Mouse (Mus musculus) forebrain, embryonic 11.5 days (tissue): ENCODE data around the gene Pnn. TPM values are rescaled to one million over a fixed set of nuclear protein-coding genes. Genes with fewer than 3 reads are reported as not detected.
"Not testable (repeated sequence)": the region's sequence is repeated elsewhere in the genome, so short reads cannot be mapped to it uniquely, and the experiment has no call there.

Source experiments
- ATAC-seq: fragments of 200-750 bp; cut with Nextera tagmentation; replicated peaks from 2 replicates; pipeline ENCODE4 v1.8.0; 2017; ENCODE audit warnings: moderate TSS enrichment; ENCODE audit not compliant: low FRiP score
- DNase-seq: peaks from one replicate; pipeline ENCODE4 v3.0.0-alpha.2; 2017; ENCODE audit warnings: low spot score
- H3K27ac ChIP-seq: fragments of 300-500 bp; sonication (generic); 2 replicates; pipeline ENCODE4 v1.5.1; 2014; ENCODE audit warnings: low read depth, low read length
- H3K27me3 ChIP-seq: fragments of 300-500 bp; sonication (generic); 2 replicates; pipeline ENCODE4 v1.6.1; 2014; ENCODE audit warnings: mild to moderate bottlenecking, low read length, mixed read lengths; ENCODE audit not compliant: control insufficient read depth, insufficient read depth
- H3K36me3 ChIP-seq: fragments of 300-500 bp; sonication (generic); 2 replicates; pipeline ENCODE4 v1.6.1; 2014; ENCODE audit warnings: mild to moderate bottlenecking, low read length, moderate library complexity, mixed read lengths; ENCODE audit not compliant: control insufficient read depth, insufficient read depth
- H3K4me1 ChIP-seq: fragments of 300-500 bp; sonication (generic); replicated peaks from 2 replicates; pipeline ENCODE4 v1.6.1; 2014; ENCODE audit warnings: low read length, mixed read lengths; ENCODE audit not compliant: control insufficient read depth, insufficient read depth
- H3K4me2 ChIP-seq: fragments of 300-500 bp; sonication (generic); 2 replicates; pipeline ENCODE4 v1.6.1; 2014; ENCODE audit warnings: low read depth, mild to moderate bottlenecking, low read length, moderate library complexity, mixed read lengths; ENCODE audit not compliant: severe bottlenecking
- H3K4me3 ChIP-seq: fragments of 300-500 bp; sonication (generic); 2 replicates; pipeline ENCODE4 v1.5.1; 2014; ENCODE audit warnings: low read depth, low read length
- H3K9ac ChIP-seq: fragments of 300-500 bp; sonication (generic); 2 replicates; pipeline ENCODE4 v1.6.1; 2014; ENCODE audit warnings: low read length
- H3K9me3 ChIP-seq: fragments of 300-500 bp; sonication (generic); 2 replicates; pipeline ENCODE4 v1.6.1; 2016; ENCODE audit warnings: low read length, mixed read lengths; ENCODE audit not compliant: control insufficient read depth
- WGBS: fragments of 180-500 bp; shearing (Covaris S2); extraction: QIAGEN DNeasy Blood & Tissue Kit; methylation state at CpG from one replicate; pipeline ENCODE4 v1.1.7; 2014; 5-methylcytosine and 5-hydroxymethylcytosine counted together
- polyA plus RNA-seq: library from polyadenylated mRNA; unstranded; fragments of >200 nt; fragmentation: Nextera tagmentation; extraction: Ambion mirVana; gene quantifications from 2 replicates; pipeline ENCODE4 v1.2.1, GENCODE M21; 2014

Pnn gene
- polyA plus RNA-seq, 1 experiment from 2014 or later = 127 TPM

DNA sequence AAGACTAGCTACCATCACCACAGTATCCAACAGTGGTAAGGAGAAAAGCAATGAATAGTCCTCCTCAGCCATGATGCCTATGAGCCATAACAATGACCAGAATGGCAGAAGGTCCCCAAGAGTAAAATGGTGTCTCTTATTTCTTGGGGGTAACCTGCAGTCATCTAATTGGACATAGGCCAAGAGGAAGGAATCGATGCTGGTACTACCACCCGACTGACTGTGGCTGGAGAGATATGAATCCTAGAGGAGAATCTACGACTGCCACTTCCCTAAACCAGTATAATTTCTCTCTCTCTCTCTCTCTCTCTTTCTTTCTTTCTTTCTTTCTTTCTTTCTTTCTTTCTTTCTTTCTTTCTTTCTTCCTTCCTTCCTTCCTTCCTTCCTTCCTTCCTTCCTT, 14.2 kb upstream of the Pnn start:
- Histone ChIP-seq H3K27me3 (no peaks in the 10 kb centered on the region), H3K4me1 (no peaks in the 10 kb centered on the region), H3K36me3 (no peaks in the 10 kb centered on the region; the same call in 1 of the 2 replicates), H3K4me2 (no peak overlapping the region), H3K9me3 (no peaks in the 10 kb centered on the region), H3K4me3 (no peak overlapping the region), H3K9ac (no peak overlapping the region), H3K27ac (no peak overlapping the region)
- WGBS = 96% methylated on average over 3 of the region's 3 CpGs
- DNase-seq = no peak
- no peak for ATAC-seq

- H3K36me3 ChIP-seq = no peaks in the 10 kb centered on the region; the same call in 1 of the 2 replicates
- no peak overlapping the region for H3K4me3 ChIP-seq
- H3K9ac ChIP-seq = no peak overlapping the region
- 89% methylated on average over 5 of the region's 5 CpGs for WGBS
- ATAC-seq = no peak
- no peak for DNase-seq
- H3K27ac ChIP-seq = no peak overlapping the region
- no peaks in the 10 kb centered on the region for H3K4me1 ChIP-seq
- H3K27me3 ChIP-seq = no peaks in the 10 kb centered on the region
- H3K4me2 ChIP-seq = no peak overlapping the region
- H3K9me3 ChIP-seq = no peaks in the 10 kb centered on the region
Observed at GRCm38 (mm10) chr12:59053166-59053565, 13.5 kb upstream of the Pnn start.

DNA sequence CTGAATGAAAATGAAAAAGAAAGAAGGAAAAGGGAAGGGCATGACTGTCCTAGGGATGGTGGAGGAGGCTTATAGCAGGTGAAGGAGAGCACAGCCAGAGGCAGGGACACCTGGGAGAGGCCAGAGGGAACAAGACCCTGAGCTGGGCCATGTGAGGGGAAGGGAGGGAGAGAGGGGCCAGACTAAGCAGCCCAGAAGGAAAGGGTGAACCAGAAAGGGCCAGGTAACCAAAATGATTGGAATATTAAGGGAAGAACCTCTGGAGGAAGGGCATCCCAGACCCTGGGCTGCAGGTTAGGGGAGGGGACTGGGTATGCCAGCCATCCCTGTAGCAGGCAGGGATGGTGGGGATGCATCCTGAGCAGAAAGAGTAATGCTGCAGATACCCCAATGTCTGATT, 12.7 kb upstream of the Pnn start:
- H3K4me2 ChIP-seq = no peak overlapping the region
- H3K4me3 ChIP-seq = no peak overlapping the region
- H3K36me3 ChIP-seq = no peaks in the 10 kb centered on the region; the same call in 1 of the 2 replicates

DNA sequence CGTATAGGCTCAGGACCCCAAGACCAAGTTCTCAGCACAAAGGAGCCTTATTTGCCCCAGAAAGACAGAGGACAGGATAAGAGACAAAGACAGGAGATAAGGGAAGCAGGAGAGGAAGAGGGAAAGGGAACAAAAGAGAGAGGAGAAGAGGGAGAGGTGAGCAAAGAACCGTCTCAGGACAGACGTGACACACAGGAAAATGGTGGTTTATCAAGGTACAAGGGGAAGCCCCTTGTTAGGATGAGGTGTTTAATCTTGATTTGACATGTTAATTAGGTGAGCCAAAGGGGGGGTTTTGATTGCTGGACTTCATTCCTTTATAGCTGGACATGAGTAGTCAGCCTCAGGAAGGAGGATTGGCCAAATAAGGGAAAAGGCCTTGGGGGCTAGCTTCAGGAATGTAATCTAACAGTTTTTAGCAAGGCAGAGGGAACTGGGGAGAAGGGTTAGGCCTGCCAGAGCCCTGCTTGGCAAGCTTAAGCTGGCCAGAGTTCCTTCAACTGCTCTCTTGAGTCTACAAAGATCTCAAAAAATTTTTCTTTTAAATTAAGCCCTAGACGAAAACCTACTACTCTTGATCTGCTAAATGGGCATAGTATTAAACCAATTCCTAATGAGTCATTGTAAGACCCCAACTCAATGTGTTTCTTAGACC, 11.4 kb upstream of the Pnn start:
- DNase-seq = no peak
- Histone ChIP-seq H3K4me2 (no peak overlapping the region), H3K9ac (no peak overlapping the region), H3K4me3 (no peak overlapping the region), H3K4me1 (peaks cover 3% of the 10 kb centered on the region; the same call in 1 of the 2 replicates), H3K36me3 (no peaks in the 10 kb centered on the region), H3K9me3 (no peaks in the 10 kb centered on the region), H3K27ac (no peak overlapping the region), H3K27me3 (no peaks in the 10 kb centered on the region)
- ATAC-seq = no peak
- WGBS = 88% methylated on average over 4 of the region's 4 CpGs

More for the DNA sequence above, 12.7 kb upstream of the Pnn start:
- no peak overlapping the region for H3K27ac ChIP-seq
- ATAC-seq = no peak
- no peak for DNase-seq
- H3K27me3 ChIP-seq = no peaks in the 10 kb centered on the region
- no peaks in the 10 kb centered on the region for H3K4me1 ChIP-seq
- no peaks in the 10 kb centered on the region for H3K9me3 ChIP-seq
- no peak overlapping the region for H3K9ac ChIP-seq

DNA sequence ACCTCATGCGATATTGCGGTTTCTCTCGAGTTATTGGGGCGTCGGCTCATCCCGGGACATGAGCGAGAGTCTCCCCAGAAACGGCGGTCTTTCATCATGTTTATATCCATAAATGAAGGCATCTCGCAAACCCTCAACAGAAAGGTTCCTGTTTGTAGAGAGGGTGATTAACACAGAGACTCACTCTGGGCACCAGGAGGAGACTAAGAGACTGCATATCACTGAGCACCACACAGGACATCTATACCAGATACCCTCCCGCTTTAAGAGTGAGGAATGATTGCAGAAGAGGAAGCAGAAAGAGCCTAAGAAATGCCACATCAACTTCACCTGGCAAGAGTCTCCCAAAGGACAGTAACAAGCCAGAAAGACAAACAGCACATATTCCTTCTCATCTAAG, 10.5 kb upstream of the Pnn start:
- Histone ChIP-seq H3K36me3 (no peaks in the 10 kb centered on the region), H3K27ac (no peak overlapping the region), H3K4me1 (peaks cover 3% of the 10 kb centered on the region; the same call in 1 of the 2 replicates), H3K4me3 (no peak overlapping the region), H3K27me3 (no peaks in the 10 kb centered on the region), H3K9ac (no peak overlapping the region), H3K4me2 (no peak overlapping the region), H3K9me3 (no peaks in the 10 kb centered on the region)
- WGBS = 98% methylated on average over 11 of the region's 11 CpGs
- DNase-seq (no peak), ATAC-seq (no peak)

DNA sequence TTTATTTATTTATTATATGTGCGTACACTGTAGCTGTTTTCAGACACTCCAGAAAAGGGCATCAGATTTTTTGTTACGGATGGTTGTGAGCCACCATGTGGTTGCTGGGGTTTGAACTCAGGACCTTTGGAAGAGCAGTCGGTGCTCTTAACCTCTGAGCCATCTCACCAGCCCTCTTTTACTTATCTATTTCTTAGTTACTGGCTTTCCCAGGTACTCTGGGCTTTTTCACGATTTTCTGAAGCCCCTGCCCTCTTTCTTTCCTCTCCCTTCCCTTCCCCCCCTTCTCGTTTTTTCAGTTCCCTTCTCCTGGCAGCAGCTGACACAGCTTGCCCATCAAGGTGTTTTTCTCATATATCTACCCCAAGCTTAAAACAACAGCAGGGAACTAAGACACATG, 8.4 kb upstream of the Pnn start:
- H3K36me3 ChIP-seq, H3K27me3 ChIP-seq, H3K4me1 ChIP-seq, H3K9ac ChIP-seq, ATAC-seq, H3K9me3 ChIP-seq, DNase-seq, H3K4me2 ChIP-seq, H3K27ac ChIP-seq, H3K4me3 ChIP-seq: not testable (repeated sequence)
- WGBS = 85% methylated on average over 5 of the region's 5 CpGs

DNA sequence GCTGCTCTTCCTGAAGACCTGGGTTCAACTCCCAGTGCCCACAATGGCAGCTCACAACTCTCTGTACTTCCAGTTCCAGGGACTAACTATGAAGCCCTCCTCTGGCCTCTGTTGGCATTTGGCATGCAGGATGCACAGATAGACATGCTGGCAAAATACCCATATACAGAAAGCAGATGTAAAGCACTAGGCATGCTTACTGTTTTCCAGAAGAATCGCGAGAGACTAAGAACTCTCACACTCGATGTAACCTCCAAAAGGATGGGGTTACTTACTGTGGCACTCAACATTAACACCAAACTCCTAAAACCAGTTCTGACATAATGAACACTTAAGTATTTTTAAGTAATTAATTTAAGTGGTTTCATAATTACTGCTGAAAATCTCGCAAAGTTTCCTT, 6.4 kb upstream of the Pnn start:
- no peak for ATAC-seq
- no peak overlapping the region for H3K27ac ChIP-seq
- H3K9me3 ChIP-seq = no peaks in the 10 kb centered on the region
- H3K4me1 ChIP-seq = peaks cover 3% of the 10 kb centered on the region; the same call in 1 of the 2 replicates
- H3K27me3 ChIP-seq = no peaks in the 10 kb centered on the region
- H3K36me3 ChIP-seq = no peaks in the 10 kb centered on the region
- H3K9ac ChIP-seq = peak overlapping the region; percentile 83
- WGBS = 71% methylated on average over 4 of the region's 4 CpGs
- H3K4me2 ChIP-seq = peak overlapping the region; percentile 80
- H3K4me3 ChIP-seq = peak overlapping the region; percentile 80
- no peak for DNase-seq

- WGBS = under 1% methylated on average over 49 of the region's 49 CpGs
- Histone ChIP-seq H3K4me2 (peak within 1 kb of the TSS; percentile 80), H3K4me3 (peak within 1 kb of the TSS; percentile 80), H3K36me3 (no peaks in the 10 kb centered on the region), H3K9ac (peak within 1 kb of the TSS; percentile 83), H3K4me1 (peaks cover 3% of the 10 kb centered on the region; the same call in 1 of the 2 replicates), H3K27me3 (no peaks in the 10 kb centered on the region), H3K27ac (peak within 1 kb of the TSS; percentile 73; the same call in 1 of the 2 replicates), H3K9me3 (no peaks in the 10 kb centered on the region)
- ATAC-seq (peak; percentile 98), DNase-seq (peak; percentile 88)
Observed at GRCm38 (mm10) chr12:59060993-59061595, 5.6 kb upstream of the Pnn start, which contains the start of gene Trappc6b. Trappc6b (minus strand) TSS chr12:59061472.
